Mouse (Mus musculus) liver, embryonic 14 days (tissue): ENCODE results near the gene Daw1. TPM values are rescaled to one million over a fixed set of nuclear protein-coding genes. Genes with fewer than 3 reads are reported as not detected.

Experiments used
- polyA plus RNA-seq: library from polyadenylated mRNA; depleted of rRNA; stranded (reverse); fragments of >200 nt; gene quantifications from 2 replicates; pipeline ENCODE4 v1.2.3, GENCODE M21; 2012; rRNA removed

Gene Daw1
- polyA plus RNA-seq = 0.01 TPM in 1 of 2 replicates, not detected in the other

GRCm38 (mm10) chr1:83159603-83160002, at the start of gene Daw1:
Gene Daw1 (plus strand): TSS chr1:83159752.

DNA sequence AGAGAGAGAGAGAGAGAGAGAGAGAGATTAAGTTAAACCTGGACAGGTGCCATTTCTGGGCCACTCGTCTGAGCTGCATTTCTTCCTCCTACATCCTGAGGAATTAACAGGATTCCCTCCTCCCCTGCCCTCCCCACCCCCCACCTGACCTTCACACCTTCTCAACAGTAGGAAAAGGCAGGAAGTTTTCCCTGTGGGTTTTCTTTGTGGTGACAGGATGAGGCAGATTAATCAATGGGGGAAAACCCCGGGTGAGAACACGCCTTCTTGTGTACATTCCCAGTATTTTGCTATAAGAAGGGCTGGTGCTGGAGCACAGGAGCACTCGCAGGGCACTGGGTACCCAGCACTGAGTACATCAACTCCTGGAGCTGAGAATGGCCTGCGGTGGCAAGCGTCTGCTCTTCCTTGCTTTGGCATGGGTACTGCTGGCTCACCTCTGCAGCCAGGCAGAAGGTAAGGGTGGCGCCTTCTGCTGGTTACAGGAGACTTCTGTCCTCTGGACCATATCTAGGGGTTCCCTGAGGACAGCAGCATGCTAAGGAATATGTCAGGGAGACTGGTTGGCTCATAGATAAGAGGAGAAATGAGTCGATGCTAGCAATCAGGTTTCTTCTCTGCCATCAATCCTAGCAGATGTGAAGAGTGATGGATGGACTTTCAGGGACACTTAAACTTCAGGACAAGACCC, 43.0 kb upstream of the Daw1 start, which contains the start of gene Ccl20:
Gene Ccl20, plus strand, starts transcription at position 320 of the 691 bp plus-strand sequence.

Other genes starting within 250 kb of the Daw1 start
- 1.8 and 2.1 TPM in 2 replicates for gene A030005L19Rik, start 246.4 kb upstream of the Daw1 start, polyA plus RNA-seq
- 0.09 TPM in 2 replicates for gene A030014E15Rik, start 234.8 kb upstream of the Daw1 start, polyA plus RNA-seq
- gene Gm6217, start 228.4 kb upstream of the Daw1 start, polyA plus RNA-seq = not detected in 2 replicates
- not detected in 2 replicates for gene A030003K21Rik, start 216.4 kb upstream of the Daw1 start, polyA plus RNA-seq
- not detected in 2 replicates for gene Gm7544, start 203.7 kb upstream of the Daw1 start, polyA plus RNA-seq
- not detected in 2 replicates for gene Gm47955, start 199.5 kb upstream of the Daw1 start, polyA plus RNA-seq
- not detected in 2 replicates for gene Gm47959, start 159.2 kb upstream of the Daw1 start, polyA plus RNA-seq
- gene Slc19a3, start 121.3 kb upstream of the Daw1 start, polyA plus RNA-seq = 0.03 and 0.06 TPM in 2 replicates
- not detected in 2 replicates for gene Krtap28-10, start 117.3 kb upstream of the Daw1 start, polyA plus RNA-seq
- gene Gm47969, start 114.8 kb upstream of the Daw1 start, polyA plus RNA-seq = not detected in 2 replicates
- gene A030005K14Rik, start 100.4 kb upstream of the Daw1 start, polyA plus RNA-seq = not detected in 2 replicates
- gene Krtap28-13, start 98.8 kb upstream of the Daw1 start, polyA plus RNA-seq = not detected in 2 replicates
- gene Ccl20, start 43.0 kb upstream of the Daw1 start, polyA plus RNA-seq = 0.05 and 0.09 TPM in 2 replicates
- gene Sphkap, start 248.4 kb downstream of the Daw1 start, polyA plus RNA-seq = 0.01 TPM in 2 replicates